Mouse (Mus musculus) hindbrain, postnatal 0 days (tissue): ENCODE data around the gene Far1. TPM values are rescaled to one million over a fixed set of nuclear protein-coding genes. Genes with fewer than 3 reads are reported as not detected.

Experiments used
- ATAC-seq: fragments of 200-750 bp; cut with Nextera tagmentation; 2 replicates; pipeline ENCODE4 v1.8.0; 2017; ENCODE audit warnings: mild to moderate bottlenecking, moderate TSS enrichment, moderate library complexity
- DNase-seq: peaks from one replicate; pipeline ENCODE4 v3.0.0-alpha.2; 2015; ENCODE audit warnings: low spot score
- H3K27ac ChIP-seq: fragments of 300-500 bp; sonication (generic); 2 replicates; pipeline ENCODE4 v1.5.1; 2014; ENCODE audit warnings: mild to moderate bottlenecking
- H3K27me3 ChIP-seq: fragments of 300-500 bp; sonication (generic); 2 replicates; pipeline ENCODE4 v1.6.1; 2014; ENCODE audit warnings: low read length, mixed read lengths; ENCODE audit not compliant: insufficient read depth
- H3K36me3 ChIP-seq: fragments of 300-500 bp; sonication (generic); 2 replicates; pipeline ENCODE4 v1.6.1; 2014; ENCODE audit warnings: low read length, mixed read lengths; ENCODE audit not compliant: insufficient read depth
- H3K4me1 ChIP-seq: fragments of 300-500 bp; sonication (generic); 2 replicates; pipeline ENCODE4 v1.6.1; 2014; ENCODE audit warnings: antibody characterized with exemption, low read length, mixed read lengths; ENCODE audit not compliant: insufficient read depth
- H3K4me2 ChIP-seq: fragments of 300-500 bp; sonication (generic); 2 replicates; pipeline ENCODE4 v1.6.1; 2014; ENCODE audit warnings: low read depth, mild to moderate bottlenecking, low read length, moderate library complexity, mixed read lengths
- H3K4me3 ChIP-seq: fragments of 300-500 bp; sonication (generic); 2 replicates; pipeline ENCODE4 v1.5.1; 2014; ENCODE audit warnings: low read length
- H3K9ac ChIP-seq: fragments of 300-500 bp; sonication (generic); replicated peaks from 2 replicates; pipeline ENCODE4 v1.6.1; 2014; ENCODE audit warnings: mild to moderate bottlenecking, low read length, moderate library complexity, mixed read lengths
- H3K9me3 ChIP-seq: fragments of 300-500 bp; sonication (generic); 2 replicates; pipeline ENCODE4 v1.6.1; 2016; ENCODE audit warnings: low read length, mixed read lengths
- CTCF ChIP-seq: IDR thresholded peaks from 2 replicates; pipeline ENCODE4 v1.5.1; 2016; ENCODE audit warnings: antibody characterized with exemption, control low read depth, low read depth
- WGBS: fragments of 180-500 bp; shearing (Covaris S2); extraction: QIAGEN DNeasy Blood & Tissue Kit; methylation state at CpG from one replicate; pipeline ENCODE4 v1.1.7; 2014; 5-methylcytosine and 5-hydroxymethylcytosine counted together
- polyA plus RNA-seq: library from polyadenylated mRNA; unstranded; fragments of >200 nt; fragmentation: Nextera tagmentation; extraction: Ambion mirVana; gene quantifications from 2 replicates; pipeline ENCODE4 v1.2.1, GENCODE M21; 2015
- total RNA-seq: library from RNA; depleted of rRNA; stranded (reverse); fragments of >200 nt; gene quantifications from 2 replicates; pipeline ENCODE4 v1.2.3, GENCODE M21; 2014

The Far1 gene
- total and polyA plus RNA-seq, 2 experiments from 2014 or later = 46.5 to 52.9 TPM

DNA sequence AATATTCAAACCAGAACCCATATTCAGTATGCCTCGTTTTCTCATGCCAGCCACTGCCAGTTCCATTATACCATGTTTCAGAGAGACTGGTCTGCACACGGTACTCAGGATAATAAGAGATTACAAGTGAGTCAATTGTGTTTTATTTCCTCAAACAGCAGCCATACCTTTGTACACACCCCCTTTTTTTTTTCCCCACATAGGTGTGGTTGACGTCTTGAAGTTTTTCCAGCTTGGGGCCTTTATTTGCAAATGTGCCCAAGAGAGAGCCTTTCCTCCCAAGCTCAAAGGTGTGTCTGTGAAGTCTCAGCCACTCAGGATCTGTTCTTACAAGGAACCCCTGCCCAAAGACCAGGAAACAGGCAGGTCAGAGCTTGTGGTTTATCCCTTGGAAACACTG lies 11.2 kb upstream of the Far1 start:
- DNase-seq (no peak), ATAC-seq (no peak)
- no peak overlapping the region for H3K9ac ChIP-seq
- H3K27me3 ChIP-seq = no peaks in the 10 kb centered on the region
- no peak overlapping the region for H3K4me2 ChIP-seq
- H3K27ac ChIP-seq = no peak overlapping the region
- H3K36me3 ChIP-seq = no peaks in the 10 kb centered on the region
- 74% methylated on average over 3 of the region's 3 CpGs for WGBS
- no peaks in the 10 kb centered on the region for H3K9me3 ChIP-seq
- TF ChIP-seq CTCF = no peak
- no peaks in the 10 kb centered on the region for H3K4me1 ChIP-seq
- no peak overlapping the region for H3K4me3 ChIP-seq

- Histone ChIP-seq H3K27me3 (no peaks in the 10 kb centered on the region), H3K9ac (no peak overlapping the region), H3K36me3 (no peaks in the 10 kb centered on the region), H3K4me2 (no peak overlapping the region), H3K4me3 (no peak overlapping the region), H3K4me1 (no peaks in the 10 kb centered on the region), H3K27ac (no peak overlapping the region), H3K9me3 (no peaks in the 10 kb centered on the region)
- no peak for TF ChIP-seq CTCF
- DNase-seq (no peak), ATAC-seq (no peak)
- WGBS = 83% methylated on average over 5 of the region's 5 CpGs
Measured at GRCm38 (mm10) chr7:113505047-113505446, 8.6 kb upstream of the Far1 start.

DNA sequence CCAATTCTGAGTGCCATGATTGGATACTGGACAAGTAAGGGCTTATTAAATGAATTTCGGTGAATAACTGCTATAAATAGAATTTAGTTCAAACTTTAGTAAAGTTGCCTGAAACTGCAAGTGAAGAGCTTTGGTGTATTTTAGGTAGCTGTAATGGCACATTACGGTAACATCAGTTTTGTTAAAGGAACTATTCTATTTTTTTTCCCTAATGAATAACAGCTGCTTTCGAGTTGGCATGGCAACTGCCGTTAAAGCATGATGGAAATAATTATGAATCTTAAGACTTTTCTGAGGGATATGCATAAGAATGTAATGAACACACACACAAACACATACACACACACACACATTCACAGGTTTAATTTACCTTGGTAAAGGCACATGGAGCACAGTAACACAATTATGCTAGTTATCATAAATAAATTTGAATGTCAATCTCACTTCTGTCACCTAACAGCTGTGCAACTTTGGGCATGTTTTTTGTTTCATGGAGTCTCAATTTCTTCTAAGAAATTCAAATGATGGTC lies 8.1 kb upstream of the Far1 start:
- Histone ChIP-seq H3K9me3 (no peaks in the 10 kb centered on the region), H3K36me3 (no peaks in the 10 kb centered on the region), H3K4me2 (no peak overlapping the region), H3K9ac (no peak overlapping the region), H3K4me3 (no peak overlapping the region), H3K4me1 (no peaks in the 10 kb centered on the region), H3K27me3 (no peaks in the 10 kb centered on the region), H3K27ac (no peak overlapping the region)
- DNase-seq = no peak
- no peak for ATAC-seq
- TF ChIP-seq CTCF = no peak
- WGBS = 67% methylated on average over 4 of the region's 4 CpGs

DNA sequence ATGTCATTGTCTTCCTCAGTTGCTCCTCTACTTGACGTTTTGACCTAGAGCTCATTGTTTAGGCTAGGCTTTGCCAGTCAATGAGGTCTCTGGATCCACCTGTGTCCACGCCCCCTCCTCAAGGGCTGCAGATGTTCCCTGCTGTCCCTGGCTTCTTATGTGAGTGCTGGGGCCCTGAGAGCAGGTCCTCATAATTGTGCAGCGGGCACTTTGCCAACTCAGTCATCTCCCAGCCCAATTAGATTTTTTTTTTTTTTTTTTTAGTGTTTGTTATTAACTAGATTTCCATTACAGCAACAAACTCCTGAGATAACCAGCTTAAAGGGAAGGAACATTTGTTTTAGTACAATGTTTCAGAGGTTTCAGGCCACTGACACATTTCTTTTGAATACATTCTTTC lies 5.8 kb upstream of the Far1 start:
- Histone ChIP-seq H3K9ac (no peak overlapping the region), H3K36me3 (no peaks in the 10 kb centered on the region), H3K27ac (no peak overlapping the region), H3K27me3 (0 out of 2 replicates have a peak, but pooled peaks cover 4% of the 10 kb centered on the region), H3K9me3 (no peaks in the 10 kb centered on the region), H3K4me2 (no peak overlapping the region), H3K4me1 (no peaks in the 10 kb centered on the region), H3K4me3 (no peak overlapping the region)
- 43% methylated on average over 3 of the region's 3 CpGs for WGBS
- ATAC-seq = no peak
- TF ChIP-seq CTCF = no peak
- no peak for DNase-seq

DNA sequence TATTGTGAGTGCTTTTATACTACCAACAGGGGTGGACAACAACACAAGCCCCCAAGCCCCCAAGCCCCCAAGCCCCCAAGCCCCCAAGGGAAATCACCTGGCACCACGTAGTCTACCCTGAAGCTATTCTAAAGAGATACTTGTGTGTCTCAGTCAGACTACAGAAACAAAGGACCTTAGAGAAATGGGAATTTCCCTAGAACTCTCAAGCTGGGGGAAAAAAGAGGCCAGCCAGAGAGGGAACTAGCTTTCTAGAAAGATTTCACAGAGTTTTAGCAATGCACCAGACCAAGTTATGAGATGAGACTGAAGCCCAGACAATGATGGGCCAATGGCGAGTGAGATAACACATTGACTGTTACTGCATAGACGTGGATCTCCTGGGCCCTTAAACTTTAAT lies 2.2 kb upstream of the Far1 start:
- 0 out of 2 replicates have a peak, but pooled peaks cover 4% of the 10 kb centered on the region for H3K27me3 ChIP-seq
- no peak overlapping the region for H3K4me3 ChIP-seq
- H3K9me3 ChIP-seq = no peaks in the 10 kb centered on the region
- H3K27ac ChIP-seq = no peak overlapping the region
- H3K9ac ChIP-seq = no peak overlapping the region
- no peak for ATAC-seq
- 0 out of 2 replicates have a peak, but pooled peaks cover 4% of the 10 kb centered on the region for H3K4me1 ChIP-seq
- 79% methylated on average over 3 of the region's 3 CpGs for WGBS
- DNase-seq = no peak
- no peaks in the 10 kb centered on the region for H3K36me3 ChIP-seq
- H3K4me2 ChIP-seq = no peak overlapping the region
- no peak for TF ChIP-seq CTCF

DNA sequence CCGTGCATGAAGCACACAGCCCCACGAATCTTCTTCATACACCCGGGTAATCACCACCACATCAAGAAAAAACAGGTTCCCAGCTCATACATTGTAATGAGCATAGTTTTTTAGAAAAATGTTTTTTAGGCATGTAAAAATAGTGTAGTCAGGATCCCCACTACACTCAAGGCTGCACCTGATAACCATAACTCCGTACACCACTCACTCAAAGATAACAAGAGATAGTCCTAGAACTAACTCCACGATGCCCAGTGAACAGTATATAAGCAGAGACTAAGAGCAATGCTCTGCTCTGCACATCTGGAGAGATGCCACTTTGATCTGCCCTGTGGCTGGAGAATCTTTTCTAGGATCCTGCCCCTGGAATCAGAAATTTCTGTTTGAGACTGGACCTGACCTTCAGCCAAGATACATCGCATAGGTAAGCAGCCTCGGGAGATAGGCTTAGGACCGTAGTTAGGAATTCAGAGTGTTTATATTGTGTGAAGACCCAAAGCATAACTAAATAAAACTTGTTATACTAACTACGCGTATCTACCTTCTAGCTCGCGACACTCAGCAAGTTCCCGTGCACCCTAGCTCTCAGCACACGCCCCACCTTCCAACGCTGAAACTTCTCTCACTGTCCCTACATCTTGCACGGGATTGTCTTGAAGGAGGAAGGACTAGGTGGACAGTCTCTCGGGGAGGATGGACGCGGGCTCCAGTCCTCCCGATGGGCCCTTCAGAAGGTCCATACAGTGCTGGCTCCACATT lies 928 bp upstream of the Far1 start:
- Histone ChIP-seq H3K27ac (peak overlapping the region; percentile 56; the same call in 1 of the 2 replicates), H3K4me2 (peak overlapping the region; percentile 100), H3K4me3 (peak overlapping the region; percentile 100), H3K9me3 (no peaks in the 10 kb centered on the region), H3K4me1 (0 out of 2 replicates have a peak, but pooled peaks cover 4% of the 10 kb centered on the region), H3K27me3 (0 out of 2 replicates have a peak, but pooled peaks cover 4% of the 10 kb centered on the region), H3K36me3 (no peaks in the 10 kb centered on the region), H3K9ac (peak overlapping the region; percentile 50)
- peak; percentile 2 for DNase-seq
- 17% methylated on average over 20 of the region's 20 CpGs for WGBS
- TF ChIP-seq CTCF = no peak
- no peak for ATAC-seq
